Mouse (Mus musculus): ENCODE results near the gene Odf2l.

DNA sequence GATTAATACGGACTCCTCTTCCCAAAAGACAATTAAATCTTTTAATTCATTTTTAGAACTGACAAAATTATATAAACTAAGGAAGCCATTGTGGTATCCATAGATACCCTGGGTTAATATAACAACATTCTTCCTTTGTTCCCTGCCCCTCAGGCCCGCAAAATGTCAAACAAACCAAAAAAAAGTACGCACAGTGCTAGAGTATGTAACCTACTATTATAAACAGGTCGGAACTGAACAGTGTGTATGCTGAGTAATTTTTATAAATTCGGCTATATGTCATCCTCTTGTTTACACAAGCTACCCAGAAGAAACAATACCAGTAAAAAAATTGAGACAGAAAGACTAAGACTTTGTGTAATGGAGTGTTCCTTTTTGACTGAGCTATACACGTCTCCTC is 40.0 kb upstream of the Odf2l start:
- no peak for TF ChIP-seq POLR2A (IDR thresholded peaks at IDR 0.05; ENCODE audit: low read depth, low read length)
- TF ChIP-seq CTCF (conservative IDR thresholded peaks at IDR 0.05; ENCODE audit: insufficient read depth, insufficient read length, low read depth, low read length) = no peak

All from kidney, adult 2 months (tissue).